Mouse (Mus musculus): ENCODE measurements around the gene Cct8l1. TPM values are rescaled to one million over a fixed set of nuclear protein-coding genes. Genes with fewer than 3 reads are reported as not detected.

Cct8l1 gene
- polyA plus RNA-seq (2015; fragmentation: Nextera tagmentation; extraction: Ambion mirVana): 0.06 TPM in 1 of 2 replicates, not detected in the other

DNA sequence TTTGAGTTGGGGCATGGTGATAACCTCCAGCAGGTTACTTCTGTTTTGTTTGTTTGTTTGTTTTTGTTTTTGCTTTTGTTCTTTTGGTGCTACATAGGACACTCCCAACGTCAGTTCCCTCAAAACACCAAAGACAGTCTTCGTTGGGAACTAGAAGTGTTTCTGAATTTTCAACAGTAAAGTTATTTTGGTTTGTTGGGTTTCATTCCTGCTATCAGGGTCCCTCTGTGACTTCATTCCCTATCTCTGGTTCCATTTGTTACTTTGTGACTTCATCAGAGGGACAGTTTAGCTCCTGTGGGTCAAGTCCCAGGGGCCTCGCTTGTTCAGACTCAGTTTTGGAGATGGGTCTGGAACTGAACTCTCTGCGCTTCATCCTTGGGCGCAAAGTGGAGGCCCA, at the start of gene Cct8l1:
Gene Cct8l1 (plus strand): TSS at position 301 of the 400 bp plus-strand sequence.
- Histone ChIP-seq H3K4me1 (replicated peaks) (no peaks in the 10 kb centered on the region), H3K27me3 (no peaks in the 10 kb centered on the region), H3K36me3 (replicated peaks) (no peaks in the 10 kb centered on the region), H3K4me2 (no peak within 1 kb of the TSS), H3K9me3 (replicated peaks) (no peaks in the 10 kb centered on the region), H3K4me3 (replicated peaks) (no peak within 1 kb of the TSS), H3K9ac (no peak within 1 kb of the TSS), H3K27ac (replicated peaks) (no peak within 1 kb of the TSS)
- WGBS (ENCODE audit: insufficient replicate concordance): 69% methylated on average over 5 of the region's 5 CpGs
- ATAC-seq (ENCODE audit: insufficient read depth): no peak

- Histone ChIP-seq H3K4me1 (replicated peaks) (peaks cover 19% of the 10 kb centered on the region), H3K9ac (no peak overlapping the region), H3K4me3 (replicated peaks) (no peak overlapping the region; the same call in 1 of the 2 replicates), H3K27ac (replicated peaks) (no peak overlapping the region), H3K36me3 (replicated peaks) (no peaks in the 10 kb centered on the region), H3K27me3 (no peaks in the 10 kb centered on the region), H3K4me2 (0 out of 2 replicates have a peak overlapping the region, but pooled peaks have one; percentile 4), H3K9me3 (replicated peaks) (no peaks in the 10 kb centered on the region)
- no peak for ATAC-seq (ENCODE audit: insufficient read depth)
- WGBS (ENCODE audit: insufficient replicate concordance): 18% methylated on average over 6 of the region's 6 CpGs
Observed at GRCm38 (mm10) chr5:25472070-25472469, 43.8 kb upstream of the Cct8l1 start.

DNA sequence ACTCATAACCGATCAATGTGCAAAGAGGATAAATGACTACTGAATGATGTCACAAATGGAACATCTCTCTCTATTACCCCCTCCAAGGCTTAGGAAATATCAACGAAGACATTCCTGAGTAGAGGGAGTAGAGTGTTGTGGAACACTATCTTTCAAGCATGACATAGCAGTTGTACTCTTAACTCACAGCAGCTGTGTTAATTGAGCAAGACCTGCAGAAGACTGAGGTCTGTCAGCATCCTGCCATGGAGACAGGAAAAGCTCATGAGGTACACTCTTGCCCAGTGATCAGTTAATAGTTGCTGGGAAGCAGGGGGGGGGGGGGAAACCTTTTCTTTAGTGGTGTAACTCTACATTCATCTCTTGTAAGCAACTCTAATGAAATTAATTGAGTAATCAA, 40.1 kb upstream of the Cct8l1 start:
- Histone ChIP-seq H3K27me3 (no peaks in the 10 kb centered on the region), H3K4me1 (replicated peaks) (peaks cover 28% of the 10 kb centered on the region), H3K4me2 (no peak overlapping the region), H3K9ac (no peak overlapping the region), H3K9me3 (replicated peaks) (no peaks in the 10 kb centered on the region), H3K27ac (replicated peaks) (no peak overlapping the region), H3K4me3 (replicated peaks) (no peak overlapping the region), H3K36me3 (replicated peaks) (no peaks in the 10 kb centered on the region)
- 47% methylated on average over 2 of the region's 2 CpGs for WGBS (ENCODE audit: insufficient replicate concordance)
- no peak for ATAC-seq (ENCODE audit: insufficient read depth)

DNA sequence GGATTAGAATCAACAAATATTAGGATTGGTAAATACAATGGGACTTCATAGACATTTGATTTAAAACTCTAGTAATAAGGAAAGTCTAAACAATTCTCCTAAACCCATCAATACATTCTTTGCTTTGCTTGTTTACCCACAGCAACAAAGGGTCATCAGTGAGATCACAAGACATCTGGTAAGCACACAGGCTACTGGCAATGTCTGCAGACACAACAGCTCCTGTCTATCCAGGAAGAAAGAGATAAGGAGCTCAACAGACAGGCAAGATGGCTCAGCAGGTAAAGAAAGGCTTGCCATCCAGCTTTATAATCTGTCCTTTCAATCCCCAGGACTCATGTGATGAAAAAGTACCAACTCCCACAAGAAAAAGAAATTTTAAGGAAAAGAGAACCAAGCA, 37.0 kb upstream of the Cct8l1 start:
- Histone ChIP-seq H3K27ac (replicated peaks) (no peak overlapping the region), H3K4me2 (no peak overlapping the region), H3K9ac (no peak overlapping the region), H3K36me3 (replicated peaks) (no peaks in the 10 kb centered on the region), H3K4me1 (replicated peaks) (peaks cover 23% of the 10 kb centered on the region), H3K9me3 (replicated peaks) (no peaks in the 10 kb centered on the region), H3K27me3 (no peaks in the 10 kb centered on the region), H3K4me3 (replicated peaks) (no peak overlapping the region)
- no peak for ATAC-seq (ENCODE audit: insufficient read depth)

DNA sequence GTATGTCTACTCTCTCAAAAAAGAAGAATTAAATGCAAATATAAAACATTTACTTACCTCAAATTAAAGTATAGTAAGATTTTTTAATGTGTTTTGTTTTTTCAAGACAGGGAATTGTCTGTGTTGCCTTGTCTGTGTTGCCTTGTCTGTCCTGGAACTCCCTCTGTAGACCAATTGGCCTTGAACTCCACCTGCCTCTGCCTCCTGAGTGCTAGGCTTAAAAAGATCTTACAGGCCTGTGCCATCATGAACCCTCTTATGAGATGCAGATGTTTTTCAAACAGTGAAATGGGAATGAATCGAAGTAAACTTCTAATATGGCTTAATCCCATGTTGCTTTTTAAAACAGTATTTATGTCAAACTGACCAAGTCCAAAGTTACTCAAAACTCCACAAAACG, 19.2 kb upstream of the Cct8l1 start:
- 26% methylated on average over 2 of the region's 2 CpGs for WGBS (ENCODE audit: insufficient replicate concordance)
- H3K4me3 ChIP-seq (replicated peaks): peak overlapping the region; percentile 99
- peak overlapping the region; percentile 96 for H3K4me2 ChIP-seq
- H3K9me3 ChIP-seq (replicated peaks): no peaks in the 10 kb centered on the region
- ATAC-seq (ENCODE audit: insufficient read depth): no peak
- peaks cover 42% of the 10 kb centered on the region for H3K4me1 ChIP-seq (replicated peaks)
- no peaks in the 10 kb centered on the region for H3K27me3 ChIP-seq
- 0 out of 2 replicates have a peak overlapping the region, but pooled peaks have one; percentile 100 for H3K27ac ChIP-seq (replicated peaks)
- H3K36me3 ChIP-seq (replicated peaks): no peaks in the 10 kb centered on the region
- H3K9ac ChIP-seq: peak overlapping the region; percentile 97; the same call in 1 of the 2 replicates

- under 1% methylated on average over 10 of the region's 10 CpGs for WGBS (ENCODE audit: insufficient replicate concordance)
- Histone ChIP-seq H3K36me3 (replicated peaks) (no peaks in the 10 kb centered on the region), H3K4me3 (replicated peaks) (peak overlapping the region; percentile 99), H3K9me3 (replicated peaks) (no peaks in the 10 kb centered on the region), H3K9ac (peak overlapping the region; percentile 97), H3K4me2 (peak overlapping the region; percentile 96), H3K4me1 (replicated peaks) (peaks cover 35% of the 10 kb centered on the region), H3K27me3 (no peaks in the 10 kb centered on the region), H3K27ac (replicated peaks) (peak overlapping the region; percentile 100)
- ATAC-seq (ENCODE audit: insufficient read depth): no peak
Observed at GRCm38 (mm10) chr5:25497369-25497719, 18.5 kb upstream of the Cct8l1 start.

DNA sequence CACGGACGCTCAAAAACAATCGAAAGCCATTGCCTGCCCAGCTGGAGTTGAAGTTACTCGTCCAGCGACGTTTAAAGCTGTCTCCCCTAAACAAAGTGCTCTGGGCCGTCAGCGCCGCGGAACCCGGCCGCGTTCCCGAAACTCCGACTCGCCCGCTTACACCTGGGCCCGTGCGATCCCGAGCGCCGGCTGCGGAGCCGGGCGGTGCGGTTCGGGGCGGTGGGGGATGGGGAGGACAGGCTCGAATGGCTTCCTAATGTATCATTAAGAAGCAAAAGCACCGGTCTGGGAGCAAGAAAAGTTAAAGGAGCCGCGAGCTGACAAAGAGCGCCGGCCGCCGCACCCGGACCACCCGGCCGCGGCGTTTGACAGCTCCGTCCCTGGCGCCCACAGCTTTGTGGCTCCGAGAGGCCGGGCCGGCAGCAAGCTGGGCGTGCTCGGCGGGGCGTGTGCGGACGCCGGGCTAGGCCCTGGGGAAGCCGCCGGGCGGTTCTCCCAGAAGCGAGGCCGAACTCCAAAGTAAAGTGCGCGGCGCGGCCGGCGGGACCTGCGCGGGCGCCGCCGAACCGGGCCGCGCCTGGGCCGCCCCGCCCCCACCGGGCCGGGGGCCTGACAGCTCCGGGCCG, 18.0 kb upstream of the Cct8l1 start:
- peak overlapping the region; percentile 99 for H3K4me3 ChIP-seq (replicated peaks)
- H3K27me3 ChIP-seq: no peaks in the 10 kb centered on the region

GRCm38 (mm10) chr5:25498346-25498820, 17.5 kb upstream of the Cct8l1 start, which contains the start of gene Kmt2c:
Gene Kmt2c (minus strand): TSS chr5:25498783.
- Histone ChIP-seq H3K36me3 (replicated peaks) (no peaks in the 10 kb centered on the region), H3K4me2 (peak within 1 kb of the TSS; percentile 96), H3K27me3 (no peaks in the 10 kb centered on the region), H3K9ac (peak within 1 kb of the TSS; percentile 97), H3K27ac (replicated peaks) (peak within 1 kb of the TSS; percentile 100), H3K4me3 (replicated peaks) (peak within 1 kb of the TSS; percentile 99), H3K9me3 (replicated peaks) (no peaks in the 10 kb centered on the region), H3K4me1 (replicated peaks) (peaks cover 30% of the 10 kb centered on the region)
- WGBS (ENCODE audit: insufficient replicate concordance): under 1% methylated on average over 54 of the region's 54 CpGs
- peak; percentile 0; the same call in 1 of the 2 replicates for ATAC-seq (ENCODE audit: insufficient read depth)

More for the DNA sequence above, 18.0 kb upstream of the Cct8l1 start:
- peak; percentile 53 for ATAC-seq (ENCODE audit: insufficient read depth)
- H3K9ac ChIP-seq: peak overlapping the region; percentile 97
- H3K36me3 ChIP-seq (replicated peaks): no peaks in the 10 kb centered on the region
- under 1% methylated on average over 78 of the region's 78 CpGs for WGBS (ENCODE audit: insufficient replicate concordance)
- peaks cover 34% of the 10 kb centered on the region for H3K4me1 ChIP-seq (replicated peaks)
- H3K9me3 ChIP-seq (replicated peaks): no peaks in the 10 kb centered on the region
- H3K27ac ChIP-seq (replicated peaks): peak overlapping the region; percentile 100
- peak overlapping the region; percentile 96 for H3K4me2 ChIP-seq

DNA sequence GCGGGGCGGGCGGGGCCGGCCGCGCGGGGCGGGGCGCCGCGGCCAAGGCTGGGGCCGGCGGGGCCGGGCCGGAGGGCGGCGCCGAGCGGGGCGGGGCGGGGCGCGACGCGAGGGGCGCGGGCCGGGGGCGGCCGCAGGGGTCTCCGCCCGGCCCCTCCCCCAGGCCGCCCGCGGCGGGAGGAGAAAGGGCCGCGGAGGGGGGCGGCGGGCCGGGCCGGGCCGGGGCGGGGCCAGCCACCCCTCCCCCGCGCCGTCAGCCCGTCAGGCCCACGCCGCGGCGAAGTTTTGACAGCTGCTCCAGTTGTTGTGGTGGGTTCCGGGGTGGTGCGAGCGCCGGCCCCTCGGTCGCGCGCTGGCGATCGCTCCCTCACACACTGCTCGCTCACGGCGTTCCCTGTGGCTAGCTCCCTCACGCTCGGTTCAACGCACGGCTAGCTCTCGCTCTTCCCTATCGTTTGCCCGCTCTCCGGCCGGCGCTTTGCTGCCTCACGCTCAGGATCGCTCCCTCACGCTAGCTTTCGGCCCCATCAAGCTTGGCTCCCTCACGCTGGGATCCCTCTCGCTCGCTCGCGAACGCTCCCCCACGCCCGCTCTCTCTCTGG, 16.9 kb upstream of the Cct8l1 start:
- WGBS (ENCODE audit: insufficient replicate concordance): under 1% methylated on average over 48 of the region's 87 CpGs
- Histone ChIP-seq H3K4me1 (replicated peaks) (peaks cover 28% of the 10 kb centered on the region), H3K4me3 (replicated peaks) (peak overlapping the region; percentile 99), H3K9me3 (replicated peaks) (no peaks in the 10 kb centered on the region), H3K27me3 (no peaks in the 10 kb centered on the region), H3K36me3 (replicated peaks) (no peaks in the 10 kb centered on the region), H3K4me2 (peak overlapping the region; percentile 96), H3K9ac (peak overlapping the region; percentile 97), H3K27ac (replicated peaks) (peak overlapping the region; percentile 100)
- peak; percentile 75 for ATAC-seq (ENCODE audit: insufficient read depth)

- Histone ChIP-seq H3K4me2 (peak overlapping the region; percentile 96), H3K4me3 (replicated peaks) (peak overlapping the region; percentile 99), H3K9me3 (replicated peaks) (no peaks in the 10 kb centered on the region), H3K9ac (peak overlapping the region; percentile 96), H3K4me1 (replicated peaks) (peaks cover 22% of the 10 kb centered on the region), H3K36me3 (replicated peaks) (no peaks in the 10 kb centered on the region), H3K27me3 (no peaks in the 10 kb centered on the region), H3K27ac (replicated peaks) (peak overlapping the region; percentile 100)
- under 1% methylated on average over 90 of the region's 90 CpGs for WGBS (ENCODE audit: insufficient replicate concordance)
- ATAC-seq (ENCODE audit: insufficient read depth): peak; percentile 78
Observed at GRCm38 (mm10) chr5:25499423-25500398, 16.2 kb upstream of the Cct8l1 start.
